Mouse (Mus musculus): ENCODE data around the gene Col24a1.

GRCm38 (mm10) chr3:145440993-145441392, 148.7 kb downstream of the Col24a1 start:
- TF ChIP-seq EP300 (IDR thresholded peaks at IDR 0.05; ENCODE audit: low read depth), result no peak
- TF ChIP-seq CTCF (IDR thresholded peaks at IDR 0.05; ENCODE audit: low read depth), result no peak
